Mouse (Mus musculus) liver, adult 2 months (tissue): ENCODE results near the gene Sgsm2. TPM values are rescaled to one million over a fixed set of nuclear protein-coding genes. Genes with fewer than 3 reads are reported as not detected.
A peak's percentile ranks its signal among the peaks of the same experiment; 100 is the strongest.

Experiments
- DNase-seq: peaks from one replicate; pipeline ENCODE4 v3.0.0-alpha.2; 2011; ENCODE audit warnings: low read depth, low spot score; ENCODE audit errors: extremely low read depth
- H3K27ac ChIP-seq: fragments of 200-500 bp; replicated peaks from 2 replicates; pipeline ENCODE4 v1.5.1; 2012; ENCODE audit warnings: low read depth, mild to moderate bottlenecking, control low read depth, inconsistent platforms, low read length; ENCODE audit not compliant: insufficient read depth
- H3K27me3 ChIP-seq: fragments of 200-500 bp; 2 replicates; pipeline ENCODE4 v1.6.1; 2012; ENCODE audit warnings: mild to moderate bottlenecking, moderate library complexity, low read length, inconsistent platforms; ENCODE audit not compliant: control insufficient read depth, insufficient read depth
- H3K36me3 ChIP-seq: fragments of 200-500 bp; 2 replicates; pipeline ENCODE4 v1.6.1; 2012; ENCODE audit warnings: low read length, inconsistent platforms; ENCODE audit not compliant: control insufficient read depth, insufficient read depth
- H3K4me1 ChIP-seq: fragments of 200-500 bp; 2 replicates; pipeline ENCODE4 v1.6.1; 2011; ENCODE audit warnings: low read length; ENCODE audit not compliant: control insufficient read depth, insufficient read depth
- H3K4me3 ChIP-seq: fragments of 200-500 bp; 2 replicates; pipeline ENCODE4 v1.5.1; 2011; ENCODE audit warnings: low read depth, mild to moderate bottlenecking, control low read depth, low read length, moderate library complexity; ENCODE audit not compliant: insufficient read depth
- H3K79me2 ChIP-seq: fragments of 200-500 bp; 2 replicates; pipeline ENCODE4 v1.6.1; 2012; ENCODE audit warnings: inconsistent platforms, mild to moderate bottlenecking, low read length, moderate library complexity; ENCODE audit not compliant: control insufficient read depth, insufficient read depth
- H3K9ac ChIP-seq: fragments of 200-500 bp; 2 replicates; pipeline ENCODE4 v1.6.1; 2012; ENCODE audit warnings: low read depth, mild to moderate bottlenecking, control low read depth, inconsistent platforms, low read length
- CTCF ChIP-seq: fragments of 200-500 bp; IDR thresholded peaks from 2 replicates; pipeline ENCODE4 v1.5.1; 2011; ENCODE audit warnings: low read depth, low read length, control low read depth
- POLR2A ChIP-seq: fragments of 200-500 bp; IDR thresholded peaks from 2 replicates; pipeline ENCODE4 v1.6.1; 2011; ENCODE audit warnings: low read length, control low read depth; ENCODE audit not compliant: insufficient read depth; ENCODE audit errors: extremely low read depth
- WGBS: fragments of 180-500 bp; shearing (Covaris S2); methylation state at CpG from one replicate; pipeline ENCODE4 v1.1.7; 2018; 5-methylcytosine and 5-hydroxymethylcytosine counted together
- polyA plus RNA-seq: library from polyadenylated mRNA; depleted of rRNA; stranded (reverse); fragments of >200 nt; gene quantifications from 2 replicates; pipeline ENCODE4 v1.2.3, GENCODE M21; 2012
- total RNA-seq: library from RNA; depleted of rRNA; stranded (reverse); fragments of >200 nt; gene quantifications from 2 replicates; pipeline ENCODE4 v1.2.3, GENCODE M21; 2014

Gene Sgsm2
- total and polyA plus RNA-seq, 2 experiments, result 1.5 to 7.5 TPM

- 88% methylated on average over 5 of the region's 5 CpGs for WGBS
- no peaks in the 10 kb centered on the region for H3K36me3 ChIP-seq
- H3K9ac ChIP-seq, result no peak overlapping the region
- TF ChIP-seq POLR2A (no peak), CTCF (no peak)
- no peak overlapping the region for H3K4me3 ChIP-seq
- no peak for DNase-seq
- no peak overlapping the region for H3K27ac ChIP-seq
- H3K4me1 ChIP-seq, result peaks cover 4% of the 10 kb centered on the region
- no peaks in the 10 kb centered on the region for H3K27me3 ChIP-seq
- H3K79me2 ChIP-seq, result no peaks in the 10 kb centered on the region
Observed at GRCm38 (mm10) chr11:74862129-74862528, 34.7 kb downstream of the Sgsm2 start.

GRCm38 (mm10) chr11:74857756-74858155, 39.1 kb downstream of the Sgsm2 start:
- H3K4me1 ChIP-seq, result no peaks in the 10 kb centered on the region

GRCm38 (mm10) chr11:74850998-74851661, 45.7 kb downstream of the Sgsm2 start:
- no peak for DNase-seq
- Histone ChIP-seq H3K36me3 (no peaks in the 10 kb centered on the region), H3K4me1 (peaks cover 6% of the 10 kb centered on the region), H3K4me3 (no peak overlapping the region), H3K27ac (no peak overlapping the region), H3K27me3 (no peaks in the 10 kb centered on the region), H3K79me2 (no peaks in the 10 kb centered on the region), H3K9ac (no peak overlapping the region)
- 93% methylated on average over 14 of the region's 14 CpGs for WGBS
- TF ChIP-seq CTCF, result no peak
- no peak for TF ChIP-seq POLR2A

More at GRCm38 (mm10) chr11:74857756-74858155, 39.1 kb downstream of the Sgsm2 start:
- TF ChIP-seq CTCF (no peak), POLR2A (no peak)
- Histone ChIP-seq H3K36me3 (no peaks in the 10 kb centered on the region), H3K79me2 (no peaks in the 10 kb centered on the region), H3K27ac (no peak overlapping the region), H3K9ac (no peak overlapping the region), H3K27me3 (no peaks in the 10 kb centered on the region), H3K4me3 (no peak overlapping the region)
- DNase-seq, result no peak
- WGBS, result 94% methylated on average over 9 of the region's 9 CpGs

GRCm38 (mm10) chr11:74847919-74848521, 48.8 kb downstream of the Sgsm2 start:
- 5% methylated on average over 13 of the region's 13 CpGs for WGBS
- Histone ChIP-seq H3K79me2 (no peaks in the 10 kb centered on the region), H3K27ac (peak overlapping the region; percentile 49), H3K36me3 (no peaks in the 10 kb centered on the region), H3K9ac (peak overlapping the region; percentile 15; the same call in 1 of the 2 replicates), H3K4me3 (no peak overlapping the region), H3K27me3 (no peaks in the 10 kb centered on the region), H3K4me1 (peaks cover 6% of the 10 kb centered on the region)
- DNase-seq, result peak; percentile 97
- TF ChIP-seq POLR2A (no peak), CTCF (peak; percentile 88)

- no peaks in the 10 kb centered on the region for H3K36me3 ChIP-seq
- H3K9ac ChIP-seq, result no peak overlapping the region
- no peak overlapping the region for H3K4me3 ChIP-seq
- no peak for DNase-seq
- WGBS, result 80% methylated on average over 3 of the region's 3 CpGs
- H3K27ac ChIP-seq, result no peak overlapping the region
- H3K79me2 ChIP-seq, result no peaks in the 10 kb centered on the region
- no peak for TF ChIP-seq POLR2A
- peak; percentile 43 for TF ChIP-seq CTCF
- H3K27me3 ChIP-seq, result no peaks in the 10 kb centered on the region
- H3K4me1 ChIP-seq, result peaks cover 6% of the 10 kb centered on the region
Observed at GRCm38 (mm10) chr11:74845784-74846183, 51.1 kb downstream of the Sgsm2 start.

DNA sequence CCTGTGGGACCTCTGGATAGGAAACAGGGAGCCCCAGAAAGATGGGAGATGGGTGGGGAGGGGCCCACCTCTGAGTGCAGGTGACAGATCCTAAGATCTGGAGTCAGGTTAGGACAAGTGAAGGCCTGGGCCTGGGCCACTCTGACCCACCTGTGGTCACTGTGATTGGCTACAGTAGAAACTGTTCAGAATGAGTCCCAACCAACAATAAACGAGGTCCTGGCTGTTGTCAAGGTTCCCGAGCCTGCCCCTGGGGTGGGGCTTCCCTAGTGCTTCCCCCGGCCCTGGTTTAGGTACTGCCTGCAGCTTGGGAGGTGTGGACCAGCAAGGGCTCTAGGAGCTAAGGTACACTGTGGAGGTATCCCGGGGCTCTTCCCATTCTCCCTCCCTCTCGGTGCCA, 53.1 kb downstream of the Sgsm2 start:
- peaks cover 9% of the 10 kb centered on the region; the same call in 1 of the 2 replicates for H3K79me2 ChIP-seq
- H3K27me3 ChIP-seq, result no peaks in the 10 kb centered on the region
- H3K4me3 ChIP-seq, result no peak overlapping the region
- WGBS, result 80% methylated on average over 5 of the region's 5 CpGs
- H3K27ac ChIP-seq, result no peak overlapping the region
- H3K36me3 ChIP-seq, result no peaks in the 10 kb centered on the region
- TF ChIP-seq POLR2A (no peak), CTCF (no peak)
- H3K4me1 ChIP-seq, result peaks cover 8% of the 10 kb centered on the region
- H3K9ac ChIP-seq, result no peak overlapping the region
- DNase-seq, result no peak
